Mouse (Mus musculus) ovary, postnatal 10 days (tissue): ENCODE data around the gene Sfxn2.

Experiments used
- DNase-seq: peaks from one replicate; pipeline ENCODE4 v3.0.0; 2022; ENCODE audit warnings: low spot score

The Sfxn2 gene

DNA sequence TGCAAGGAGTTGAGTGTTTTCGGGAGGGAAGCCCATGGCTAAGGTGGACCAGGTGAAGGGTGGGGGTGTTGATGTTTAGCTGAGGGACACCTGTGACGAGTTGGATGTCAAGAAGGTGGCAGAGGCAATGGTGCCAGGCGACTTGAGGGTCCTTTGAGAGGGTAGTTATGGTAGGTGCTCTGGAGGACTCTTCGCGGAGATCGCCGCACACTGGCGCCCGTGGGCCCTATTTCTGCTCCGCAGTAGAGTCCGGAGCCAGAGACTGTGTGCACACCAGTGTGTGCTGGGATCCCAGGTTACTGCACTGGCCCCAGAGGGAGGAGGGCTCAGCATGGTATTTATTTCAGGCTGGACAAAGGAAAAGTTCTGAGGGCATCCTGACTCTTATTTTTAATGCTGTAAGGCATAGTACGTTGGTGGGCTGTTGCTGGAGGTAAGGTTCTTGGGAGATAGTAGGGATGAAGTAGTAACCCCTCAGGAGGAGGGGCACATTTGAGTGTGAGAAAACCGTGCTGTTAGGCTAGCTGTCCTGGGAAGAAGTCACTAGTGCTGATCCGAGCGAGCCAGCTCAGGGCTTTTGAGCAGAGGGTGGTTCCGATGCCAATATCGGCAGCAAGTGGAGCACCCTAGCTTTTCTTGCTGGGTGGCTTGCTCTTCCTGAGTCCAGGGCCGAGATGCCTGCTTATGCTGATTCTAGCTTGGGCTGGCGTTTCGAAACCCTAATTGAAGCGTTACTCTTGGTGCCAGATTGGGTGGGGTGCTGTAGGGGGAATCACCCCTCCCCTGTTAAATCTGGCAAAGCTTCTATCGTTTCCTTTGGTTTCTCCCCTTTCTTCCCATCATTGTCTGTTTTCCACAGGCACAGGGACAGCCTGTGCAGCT, 26.5 kb downstream of the Sfxn2 start:
- DNase-seq: no peak

- no peak for DNase-seq
Measured at GRCm38 (mm10) chr19:46600371-46600770, 27.2 kb downstream of the Sfxn2 start.

- DNase-seq: no peak
Measured at GRCm38 (mm10) chr19:46601491-46601890, 28.3 kb downstream of the Sfxn2 start.

DNA sequence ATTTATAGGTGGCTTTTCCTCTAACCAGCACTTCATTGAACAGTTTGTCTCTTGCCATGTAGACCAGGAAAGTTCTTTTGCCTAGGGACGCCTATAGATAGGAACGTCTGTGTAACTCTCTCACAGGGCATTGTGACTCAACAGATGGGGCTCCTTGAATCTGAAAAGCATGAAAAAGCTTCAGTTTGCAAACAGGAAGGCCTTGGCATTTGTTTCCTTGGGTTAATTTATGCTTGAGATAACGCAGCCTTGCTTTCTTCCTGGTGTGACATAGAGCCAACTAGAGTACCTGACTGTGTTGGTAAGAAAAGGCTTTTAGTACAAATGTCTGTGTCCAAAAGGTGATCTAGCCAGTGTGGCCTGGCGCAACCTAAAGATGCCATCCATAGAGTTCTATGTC, 29.2 kb downstream of the Sfxn2 start:
- DNase-seq: no peak

- DNase-seq: no peak
Measured at GRCm38 (mm10) chr19:46606718-46607117, 33.6 kb downstream of the Sfxn2 start.

DNA sequence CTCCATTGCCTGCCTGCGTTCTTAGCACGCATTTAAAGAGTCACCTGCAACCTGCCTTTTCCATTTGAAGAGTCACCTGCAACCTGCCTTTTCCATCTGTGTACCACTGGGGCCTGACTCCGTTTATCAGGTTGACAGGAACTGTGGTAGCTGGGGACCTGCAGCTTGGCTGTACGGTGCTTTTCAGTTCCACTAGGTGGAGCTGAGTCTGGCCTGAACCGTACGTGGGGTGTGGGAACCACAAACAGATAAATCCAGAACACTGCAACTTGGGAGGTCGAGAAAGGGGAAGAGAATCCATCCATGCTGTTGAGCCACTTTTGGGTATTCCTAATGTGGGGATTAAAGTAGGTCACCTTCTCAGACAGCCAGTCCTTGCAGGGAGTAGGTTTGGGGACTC, 34.3 kb downstream of the Sfxn2 start:
- no peak for DNase-seq

- no peak for DNase-seq
Measured at GRCm38 (mm10) chr19:46608158-46608557, 35.0 kb downstream of the Sfxn2 start.

DNA sequence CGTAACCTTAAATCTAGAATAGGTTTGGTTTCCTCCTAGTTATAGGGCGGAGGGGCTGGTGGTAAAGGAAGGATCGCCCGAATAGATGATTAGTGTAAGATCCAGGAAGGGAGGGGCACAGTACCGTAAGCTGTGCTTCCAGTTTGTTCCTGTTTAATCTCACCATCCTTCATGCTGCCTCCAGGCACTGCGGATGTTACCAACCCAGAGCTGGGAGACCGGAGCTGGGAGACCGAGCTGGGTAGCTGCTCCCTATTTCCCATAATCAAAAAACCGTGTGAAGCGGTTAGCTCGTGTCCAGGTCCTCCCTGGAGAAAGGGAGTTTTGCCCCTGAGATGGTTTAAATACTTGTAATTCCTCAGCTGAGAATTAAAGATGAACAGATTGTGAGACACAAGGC, 43.2 kb downstream of the Sfxn2 start:
- no peak for DNase-seq

- no peak for DNase-seq
Measured at GRCm38 (mm10) chr19:46617361-46617760, 44.2 kb downstream of the Sfxn2 start.

GRCm38 (mm10) chr19:46618322-46618721, 45.2 kb downstream of the Sfxn2 start:
- no peak for DNase-seq

GRCm38 (mm10) chr19:46619001-46619400, 45.8 kb downstream of the Sfxn2 start:
- DNase-seq: no peak

- DNase-seq: no peak
Measured at GRCm38 (mm10) chr19:46619518-46619917, 46.4 kb downstream of the Sfxn2 start.

DNA sequence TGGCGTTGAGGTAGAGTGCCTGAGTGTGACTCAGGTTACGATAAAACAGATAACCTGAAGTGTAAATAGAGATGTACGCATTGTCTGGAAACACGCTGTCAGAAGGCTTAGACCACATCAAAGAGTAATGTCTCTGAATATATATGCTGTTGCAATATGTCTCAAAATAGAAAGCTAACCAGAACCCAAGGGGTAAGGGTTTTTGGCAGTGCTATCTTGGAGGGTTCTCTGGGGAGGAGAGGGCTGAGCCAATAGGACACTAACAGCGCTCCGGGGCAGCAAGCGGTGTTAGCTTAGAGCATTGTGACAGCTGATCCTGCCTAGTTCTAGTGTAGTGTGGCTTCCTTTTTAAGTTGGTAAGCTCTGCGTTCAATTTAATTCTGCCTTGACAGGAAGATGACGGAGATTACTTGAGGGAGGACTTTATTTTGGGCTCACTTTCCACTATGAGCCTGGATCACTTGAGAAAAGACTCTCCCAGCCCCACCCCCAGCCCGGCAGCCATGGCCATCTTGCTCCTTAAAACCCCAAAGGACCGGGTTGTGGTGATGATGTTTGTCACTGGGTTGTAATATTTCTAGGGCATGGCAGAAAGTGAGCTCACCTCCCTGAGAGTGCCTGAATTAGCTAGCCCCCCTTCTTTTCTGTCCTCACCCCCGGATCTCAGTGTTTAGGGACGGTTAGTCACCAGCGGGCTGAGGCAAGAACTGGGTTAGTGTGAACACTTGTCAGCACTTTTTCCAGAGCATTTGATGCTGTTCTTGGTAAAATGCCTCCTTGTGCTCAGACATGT, 47.0 kb downstream of the Sfxn2 start:
- DNase-seq: no peak

DNA sequence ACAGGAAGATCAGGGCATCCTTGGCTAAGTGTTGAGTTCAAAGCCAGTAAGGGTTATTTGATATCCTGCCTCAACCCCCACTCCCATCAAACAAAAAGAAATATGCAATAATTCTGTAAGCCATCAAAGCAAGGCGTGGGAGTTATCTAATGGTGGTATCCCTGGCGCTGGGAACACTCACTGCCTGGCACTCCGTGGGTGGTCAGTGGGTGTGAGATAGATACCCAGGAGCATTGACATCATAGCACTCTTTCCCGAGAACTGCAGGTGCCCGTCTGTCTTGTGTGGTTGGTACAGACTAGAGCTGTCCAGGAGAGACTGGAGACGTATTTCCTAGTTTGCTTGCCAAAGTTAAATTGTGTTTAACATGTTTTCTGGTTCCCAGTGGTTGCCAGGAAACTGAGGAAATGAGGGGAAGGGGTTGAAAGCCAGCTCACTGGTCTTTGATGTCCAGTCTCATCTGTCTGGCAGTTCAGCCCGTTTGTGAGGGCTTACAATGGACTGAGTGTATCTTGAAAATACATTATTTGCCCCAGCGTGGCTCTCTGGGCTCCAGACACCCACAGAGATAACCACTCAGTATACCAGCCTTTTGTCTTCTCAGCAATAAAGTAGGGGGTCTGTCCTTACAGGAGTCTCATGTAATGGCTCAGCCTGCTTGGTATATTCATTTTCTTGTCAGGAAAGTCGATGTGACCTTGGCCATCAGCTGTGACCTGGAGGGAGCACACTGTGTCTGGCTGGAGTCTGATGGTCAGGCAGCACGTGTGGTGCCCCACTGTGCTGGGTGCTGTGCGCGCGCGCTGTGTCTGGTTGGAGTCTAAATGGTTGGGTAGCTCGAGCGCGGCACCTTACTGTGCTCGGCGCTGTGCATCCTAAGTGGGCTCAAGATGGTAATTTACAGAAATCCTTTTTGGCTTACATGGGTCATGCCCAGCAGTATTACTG, 48.3 kb downstream of the Sfxn2 start:
- no peak for DNase-seq

- no peak for DNase-seq
Measured at GRCm38 (mm10) chr19:46622659-46623193, 49.6 kb downstream of the Sfxn2 start.

DNA sequence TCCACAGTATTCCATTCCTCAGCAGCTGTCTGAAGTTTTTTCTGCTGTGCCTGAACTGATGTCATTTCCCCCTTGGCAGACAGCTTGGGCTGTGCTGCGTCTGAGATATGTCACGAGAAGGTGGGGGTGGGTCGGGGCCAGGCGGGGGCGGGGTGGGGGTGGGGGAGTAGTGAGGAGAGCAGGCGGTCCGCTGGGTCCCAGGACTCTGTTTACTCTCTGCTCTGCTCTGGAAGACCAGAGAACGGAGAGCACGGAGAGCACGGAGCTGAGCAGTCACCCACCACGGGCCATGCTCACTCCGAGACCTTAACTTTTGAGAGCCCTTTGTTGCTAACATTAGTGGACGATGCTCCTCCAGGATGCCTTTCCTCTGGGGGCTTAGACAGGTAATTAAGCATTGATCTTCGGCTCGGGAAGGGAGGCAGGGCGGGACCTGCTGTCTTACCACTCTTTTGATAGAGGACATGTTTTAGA, 50.1 kb downstream of the Sfxn2 start:
- DNase-seq: no peak

- no peak for DNase-seq
Measured at GRCm38 (mm10) chr19:46623790-46624772, 50.9 kb downstream of the Sfxn2 start.

DNA sequence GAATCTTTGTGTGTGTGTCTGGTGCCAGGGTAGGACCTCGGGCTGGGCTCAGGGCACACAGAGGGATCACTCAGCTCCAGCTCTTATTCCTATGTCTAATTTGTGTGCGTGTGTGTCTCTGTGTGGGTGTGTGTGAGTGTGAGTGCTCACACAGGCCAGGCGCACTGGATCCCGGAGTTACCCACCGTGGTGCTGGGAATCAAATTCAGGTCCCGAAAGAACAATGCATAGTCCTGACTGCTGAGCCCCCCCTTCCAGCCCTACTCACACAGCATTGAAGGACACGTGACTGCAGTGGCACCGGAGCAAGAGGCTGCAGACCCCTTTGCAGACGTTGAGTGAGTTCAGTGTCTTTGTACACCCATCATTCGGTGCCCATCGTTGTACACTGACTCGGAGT, 51.9 kb downstream of the Sfxn2 start:
- no peak for DNase-seq

DNA sequence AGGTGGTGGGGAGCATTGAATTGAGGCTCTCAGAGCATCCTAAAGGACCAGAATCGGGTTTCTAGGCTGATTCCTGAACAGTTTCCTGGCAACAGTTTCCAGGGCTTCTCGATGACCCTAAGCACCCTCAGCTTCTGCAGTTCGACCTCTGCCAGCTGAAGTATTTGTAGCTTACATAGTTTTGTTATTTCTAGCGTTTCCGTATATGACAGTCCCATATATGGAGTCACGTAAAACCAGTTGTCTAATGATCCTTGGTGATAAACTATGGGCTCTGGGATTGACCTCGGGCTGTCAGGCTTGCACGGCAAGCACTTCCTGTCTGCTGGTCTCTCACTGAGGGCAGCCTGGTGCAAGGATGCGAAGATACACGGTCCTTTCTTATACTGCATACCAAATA, 52.4 kb downstream of the Sfxn2 start:
- no peak for DNase-seq

- no peak for DNase-seq
Measured at GRCm38 (mm10) chr19:46628403-46628802, 55.2 kb downstream of the Sfxn2 start.
